Mouse (Mus musculus): ENCODE measurements at regions not wholly inside any gene's neighbourhood (a gene's known extent, or its start where the extent isn't known, plus 50 kb on each side); places are given as distances from the start of the nearest gene placed in this dataset.
"Not testable (repeated sequence)": the region's sequence is repeated elsewhere in the genome, so short reads cannot be mapped to it uniquely, and the experiment has no call there.

DNA sequence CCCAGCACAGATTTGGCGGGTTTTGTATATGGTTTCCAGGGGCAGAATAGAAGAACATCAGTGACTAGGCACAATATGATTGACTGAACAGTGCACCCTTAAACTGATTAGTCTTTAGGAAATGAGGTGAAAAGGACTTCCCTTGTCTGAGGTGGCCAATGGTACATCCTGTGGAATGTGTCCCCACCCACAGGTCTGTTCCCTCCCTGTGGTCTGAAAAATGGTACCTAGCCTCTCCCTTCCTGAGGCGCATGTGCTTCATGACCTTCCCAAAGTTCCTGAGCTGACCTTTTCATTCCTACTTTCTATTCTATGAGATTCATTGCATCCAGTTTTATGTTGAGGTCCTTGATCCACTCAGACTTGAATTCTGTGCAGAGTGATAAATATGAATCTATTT is 76.0 kb downstream of the Zfp97 start:
- DNase-seq (ENCODE audit: extremely low spot score), result not testable (repeated sequence)

DNA sequence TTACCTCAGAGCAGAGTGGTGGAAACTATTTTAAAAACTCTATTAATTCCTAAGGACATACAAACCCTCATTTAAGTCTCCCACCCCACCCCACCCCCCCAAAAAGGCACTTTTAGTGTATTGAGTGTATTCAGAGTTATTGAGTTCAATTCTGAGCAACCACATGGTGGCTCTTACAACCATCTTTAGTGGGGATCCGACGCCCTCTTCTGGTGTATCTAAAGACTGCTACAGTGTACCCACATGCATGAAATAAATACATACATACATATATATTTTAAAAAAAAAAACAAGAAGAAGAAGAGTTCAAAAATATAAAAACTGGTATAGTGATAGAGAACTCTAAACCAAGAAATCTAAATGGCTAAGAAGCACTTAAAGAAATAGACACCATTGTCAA is 107.9 kb downstream of the Zfp97 start:
- DNase-seq (ENCODE audit: extremely low spot score), result no peak

DNA sequence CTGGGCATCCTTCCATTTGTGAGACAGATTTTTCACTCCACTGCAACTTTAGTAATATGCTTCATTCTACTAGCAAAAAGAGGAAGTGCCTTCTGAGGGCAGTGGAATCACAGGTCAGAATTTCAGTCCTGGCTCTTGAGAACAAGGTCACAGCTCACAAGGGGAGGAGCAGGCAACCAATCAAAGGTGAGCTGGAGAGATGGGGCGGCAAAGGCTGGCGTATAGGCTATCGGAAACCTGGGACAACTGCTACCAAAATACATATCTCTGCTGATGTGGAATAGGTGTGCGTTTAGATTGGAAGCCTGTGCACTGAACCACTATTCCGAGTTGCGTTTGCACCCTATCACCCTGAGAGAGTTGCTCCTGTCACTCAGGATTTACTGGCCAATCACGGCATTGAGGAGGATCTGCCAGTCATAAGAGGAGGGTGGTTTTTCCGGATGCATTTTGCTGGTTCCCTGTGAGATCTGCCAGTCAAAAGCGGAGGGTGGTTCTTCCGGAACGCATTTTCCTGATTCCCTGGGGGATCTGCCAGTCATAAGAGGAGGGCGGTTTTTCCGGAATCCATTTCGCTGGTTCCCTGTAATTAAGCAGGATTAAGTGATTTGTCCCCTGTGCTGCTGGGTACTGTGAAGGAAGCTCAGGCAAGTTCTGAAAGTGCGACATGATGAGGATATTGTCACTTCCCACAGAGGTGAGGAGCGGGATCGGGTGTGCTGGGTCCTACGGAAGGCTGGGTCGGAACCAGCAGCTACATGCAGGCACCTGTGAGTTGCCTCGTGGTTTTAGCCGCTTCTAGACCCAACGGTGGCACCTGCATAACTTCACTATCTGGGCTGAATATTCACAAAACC is 113.3 kb downstream of the Zfp97 start:
- peak; percentile 88 for DNase-seq (ENCODE audit: extremely low spot score)

DNA sequence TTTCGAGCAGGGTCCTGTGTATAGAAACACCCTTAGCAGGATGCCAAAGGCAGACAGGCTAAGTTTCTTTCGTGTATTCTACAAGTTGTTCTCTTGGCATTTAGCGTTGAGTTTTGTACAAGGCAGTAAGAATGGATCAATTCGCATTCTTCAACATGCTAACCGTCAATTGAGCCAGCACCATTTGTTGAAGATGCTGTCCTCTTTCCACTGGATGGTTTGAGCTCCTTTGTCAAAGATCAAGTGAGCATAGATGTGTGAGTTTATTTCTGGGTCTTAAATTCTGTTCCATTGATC is 113.9 kb downstream of the Zfp97 start:
- not testable (repeated sequence) for DNase-seq (ENCODE audit: extremely low spot score)

Measured in embryo, embryonic 9.5 days (tissue).